Mouse (Mus musculus) neural tube, embryonic 10.5 days (tissue): ENCODE measurements around the gene Gm10639.
"Not testable (repeated sequence)": the region's sequence is repeated elsewhere in the genome, so short reads cannot be mapped to it uniquely, and the experiment has no call there.

ENCODE experiments used
- DNase-seq: peaks from one replicate; pipeline ENCODE4 v3.0.0-alpha.2; 2017; ENCODE audit warnings: low spot score; ENCODE audit errors: extremely low spot score

Gene Gm10639

DNA sequence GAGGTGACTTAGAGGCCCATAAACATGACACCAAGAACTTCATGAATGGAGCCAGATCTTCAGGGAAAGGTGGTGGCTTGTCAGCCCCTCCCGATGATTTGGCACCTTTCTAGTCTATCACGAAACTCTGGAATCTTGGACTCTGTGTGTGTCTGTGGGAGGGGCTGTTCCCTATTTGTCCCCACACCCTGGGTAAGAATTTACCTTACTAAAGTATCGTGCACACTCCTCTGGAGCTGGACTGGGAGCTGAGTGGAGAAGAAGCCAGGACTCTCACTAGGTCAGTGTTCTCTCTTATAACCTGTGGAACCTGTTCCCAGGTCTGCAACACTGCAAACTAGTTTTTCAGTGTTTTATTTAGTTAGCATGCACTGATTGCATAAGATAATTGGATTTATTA, at the start of gene Gm10639:
TSS of gene Gm10639 (plus strand) at position 201 of the 400 bp plus-strand sequence.
- not testable (repeated sequence) for DNase-seq

DNA sequence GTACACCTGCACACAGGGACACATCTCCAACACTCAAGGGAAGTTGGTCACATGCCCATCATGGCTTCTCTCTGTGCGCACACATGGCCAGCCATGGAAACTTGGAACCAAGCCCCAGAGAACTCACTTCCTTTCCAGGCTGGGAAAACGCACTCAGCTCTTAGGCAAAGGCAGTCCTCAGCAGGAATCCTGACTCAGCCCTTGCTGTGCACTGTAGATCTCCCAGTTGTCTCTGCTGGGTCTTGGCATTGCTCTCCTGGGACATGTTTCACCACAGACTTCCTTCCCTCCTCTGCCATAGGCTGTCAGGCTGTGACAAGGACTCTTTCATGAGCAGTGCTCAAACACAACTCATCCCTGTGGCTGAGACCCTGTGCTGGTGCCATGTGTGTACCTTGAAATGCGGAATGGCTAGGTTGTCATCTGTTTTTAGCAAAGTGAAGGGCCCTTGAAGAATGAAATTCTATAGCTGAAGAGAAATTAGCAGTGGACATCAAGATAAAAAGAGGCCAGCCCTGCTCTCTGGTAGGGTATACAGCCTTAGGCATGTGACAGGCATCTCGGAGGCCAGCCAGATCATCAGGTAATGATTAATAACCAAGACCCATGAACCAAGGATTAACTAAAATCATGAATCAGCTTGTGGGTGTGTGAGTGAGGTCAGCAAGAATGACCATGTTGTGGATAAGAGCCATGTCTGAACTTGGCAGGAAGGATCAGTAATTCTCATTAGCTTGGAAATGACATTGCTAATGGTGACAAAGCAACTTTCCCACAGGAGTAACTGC, 33.8 kb upstream of the Gm10639 start:
- DNase-seq = not testable (repeated sequence)

DNA sequence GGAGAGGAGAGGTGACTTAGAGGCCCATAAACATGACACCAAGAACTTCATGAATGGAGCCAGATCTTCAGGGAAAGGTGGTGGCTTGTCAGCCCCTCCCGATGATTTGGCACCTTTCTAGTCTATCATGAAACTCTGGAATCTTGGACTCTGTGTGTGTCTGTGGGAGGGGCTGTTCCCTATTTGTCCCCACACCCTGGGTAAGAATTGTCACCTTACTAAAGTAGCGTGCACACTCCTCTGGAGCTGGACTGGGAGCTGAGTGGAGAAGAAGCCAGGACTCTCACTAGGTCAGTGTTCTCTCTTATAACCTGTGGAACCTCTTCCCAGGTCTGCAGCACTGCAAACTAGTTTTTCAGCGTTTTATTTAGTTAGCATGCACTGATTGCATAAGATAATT, 32.8 kb upstream of the Gm10639 start, which contains the start of gene Gm3776:
TSS of gene Gm3776 (plus strand) at position 216 of the 400 bp plus-strand sequence.
- not testable (repeated sequence) for DNase-seq

- DNase-seq = not testable (repeated sequence)
Measured at GRCm38 (mm10) chr9:78259688-78260087, 30.0 kb upstream of the Gm10639 start.

- not testable (repeated sequence) for DNase-seq
Measured at GRCm38 (mm10) chr9:78270945-78271344, 18.8 kb upstream of the Gm10639 start.

DNA sequence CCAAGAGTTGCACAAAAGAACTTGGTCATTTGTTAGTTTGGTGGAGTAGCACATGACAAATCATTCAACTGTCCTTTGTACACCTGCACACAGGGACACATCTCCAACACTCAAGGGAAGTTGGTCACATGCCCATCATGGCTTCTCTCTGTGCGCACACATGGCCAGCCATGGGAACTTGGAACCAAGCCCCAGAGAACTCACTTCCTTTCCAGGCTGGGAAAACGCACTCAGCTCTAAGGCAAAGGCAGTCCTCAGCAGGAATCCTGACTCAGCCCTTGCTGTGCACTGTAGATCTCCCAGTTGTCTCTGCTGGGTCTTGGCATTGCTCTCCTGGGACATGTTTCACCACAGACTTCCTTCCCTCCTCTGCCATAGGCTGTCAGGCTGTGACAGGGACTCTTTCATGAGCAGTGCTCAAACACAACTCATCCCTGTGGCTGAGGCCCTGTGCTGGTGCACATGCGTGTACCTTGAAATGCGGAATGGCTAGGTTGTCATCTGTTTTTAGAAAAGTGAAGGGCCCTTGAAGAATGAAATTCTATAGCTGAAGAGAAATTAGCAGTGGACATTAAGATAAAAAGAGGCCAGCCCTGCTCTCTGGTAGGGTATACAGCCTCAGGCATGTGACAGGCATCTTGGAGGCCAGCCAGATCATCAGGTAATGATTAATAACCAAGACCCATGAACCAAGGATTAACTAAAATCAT, 7.6 kb upstream of the Gm10639 start:
- not testable (repeated sequence) for DNase-seq

- DNase-seq = not testable (repeated sequence)
Measured at GRCm38 (mm10) chr9:78289063-78289462, 660 bp upstream of the Gm10639 start.

DNA sequence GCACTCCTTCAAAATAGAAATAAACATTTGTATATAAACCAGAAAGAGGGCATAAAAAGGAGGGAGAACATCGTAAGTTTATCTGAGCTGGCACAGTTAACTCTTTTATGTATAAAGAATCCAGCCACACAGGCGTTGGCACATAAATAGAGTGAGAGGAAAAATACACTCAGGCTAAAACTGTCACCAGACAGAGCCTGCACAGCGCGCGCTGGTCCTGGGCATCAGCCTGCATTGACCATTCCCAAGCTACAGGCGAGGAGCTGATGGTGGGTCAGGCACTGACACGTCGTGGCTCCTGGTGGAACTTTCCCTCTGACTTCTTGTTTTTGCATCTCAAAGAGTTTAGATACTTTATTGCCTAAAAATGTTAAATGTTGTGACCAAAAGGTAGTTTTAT, 2.7 kb downstream of the Gm10639 start:
- not testable (repeated sequence) for DNase-seq

DNA sequence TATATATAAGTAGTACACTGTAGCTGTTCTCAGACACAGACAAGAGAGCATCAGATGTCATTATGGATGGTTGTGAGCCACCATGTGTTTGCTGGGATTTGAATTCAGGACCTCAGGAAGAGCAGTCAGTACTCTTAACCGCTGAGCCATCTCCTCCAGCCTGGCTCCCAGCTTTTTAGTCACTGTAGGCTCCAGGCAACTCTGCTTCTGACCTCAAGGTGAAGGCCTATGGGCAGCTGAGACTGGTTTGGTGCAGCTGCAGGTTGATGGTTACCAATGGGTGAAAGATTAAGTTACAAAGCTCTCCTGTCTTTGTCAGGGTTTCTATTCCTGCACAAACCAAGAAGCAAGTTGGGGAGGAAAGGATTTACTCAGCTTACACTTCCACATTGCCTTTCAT, 4.0 kb downstream of the Gm10639 start:
- DNase-seq = not testable (repeated sequence)

- not testable (repeated sequence) for DNase-seq
Measured at GRCm38 (mm10) chr9:78294781-78295180, 5.1 kb downstream of the Gm10639 start.

GRCm38 (mm10) chr9:78296089-78296488, 6.4 kb downstream of the Gm10639 start:
- peak; percentile 69 for DNase-seq

GRCm38 (mm10) chr9:78298232-78298631, 8.5 kb downstream of the Gm10639 start:
- DNase-seq = no peak

- not testable (repeated sequence) for DNase-seq
Measured at GRCm38 (mm10) chr9:78299143-78299542, 9.4 kb downstream of the Gm10639 start.

DNA sequence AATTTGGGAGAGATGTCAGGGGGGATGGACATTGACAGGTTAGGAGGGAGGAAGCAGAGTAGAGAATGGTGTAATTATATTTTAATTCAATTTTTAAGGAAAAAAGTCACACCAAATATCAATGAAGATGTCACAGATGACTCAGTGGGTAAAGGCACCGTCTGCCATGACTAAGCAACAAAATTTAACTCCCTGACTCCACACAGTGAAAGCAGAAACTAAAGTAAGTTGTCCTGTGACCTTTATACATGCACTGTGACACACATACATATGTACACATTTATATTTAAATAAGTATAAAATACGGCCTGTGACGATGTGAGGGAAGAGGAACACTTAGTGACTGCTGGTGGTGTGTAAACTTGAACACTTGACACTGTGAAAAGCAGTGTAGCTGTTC, 18.4 kb downstream of the Gm10639 start:
- DNase-seq = not testable (repeated sequence)

DNA sequence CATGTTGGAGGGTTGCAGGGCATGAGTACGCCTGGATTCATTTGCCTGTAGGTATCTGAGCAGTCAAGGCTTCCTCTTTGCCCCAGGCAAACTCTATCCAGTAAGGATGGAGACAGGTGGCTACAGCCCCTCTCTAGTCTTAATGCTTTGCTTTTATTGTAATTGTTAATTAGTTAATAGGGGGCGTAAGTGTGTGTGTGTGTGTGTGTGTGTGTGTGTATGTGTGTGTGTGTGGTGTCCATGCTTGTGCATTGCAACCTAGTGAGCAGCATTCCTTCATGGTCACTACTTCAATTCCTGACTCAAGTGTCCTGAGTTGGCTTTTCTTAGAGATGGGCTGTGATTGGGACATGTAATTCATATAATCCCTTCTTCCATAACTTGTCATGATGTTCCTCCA, 25.0 kb downstream of the Gm10639 start, which contains the start of gene Omt2a:
TSS of gene Omt2a (minus strand) at position 101 of the 400 bp plus-strand sequence.
- DNase-seq = no peak

DNA sequence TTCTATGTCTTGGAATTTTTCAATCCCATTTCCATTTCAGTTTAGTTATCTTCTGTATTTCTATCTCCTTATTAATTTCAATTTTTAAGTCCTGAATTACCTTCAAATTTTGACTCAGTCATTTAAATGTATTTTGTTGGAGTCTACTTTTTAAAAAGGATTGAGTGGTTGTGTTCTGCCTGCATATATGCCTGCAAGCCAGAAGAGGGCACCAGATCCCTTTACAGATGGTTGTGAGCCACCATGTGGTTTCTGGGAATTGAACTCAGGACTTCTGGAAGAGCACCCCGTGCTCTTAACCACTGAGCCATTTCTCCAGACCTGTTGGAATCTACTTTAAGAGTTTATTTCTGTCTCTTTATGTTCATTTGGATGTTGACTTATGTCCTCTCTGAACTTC, 29.8 kb downstream of the Gm10639 start:
- DNase-seq = no peak

- not testable (repeated sequence) for DNase-seq
Measured at GRCm38 (mm10) chr9:78327289-78327688, 37.6 kb downstream of the Gm10639 start, which contains the start of gene Omt2b. TSS of gene Omt2b (plus strand) at chr9:78327589.

- DNase-seq = not testable (repeated sequence)
Measured at GRCm38 (mm10) chr9:78337050-78337449, 47.3 kb downstream of the Gm10639 start.

DNA sequence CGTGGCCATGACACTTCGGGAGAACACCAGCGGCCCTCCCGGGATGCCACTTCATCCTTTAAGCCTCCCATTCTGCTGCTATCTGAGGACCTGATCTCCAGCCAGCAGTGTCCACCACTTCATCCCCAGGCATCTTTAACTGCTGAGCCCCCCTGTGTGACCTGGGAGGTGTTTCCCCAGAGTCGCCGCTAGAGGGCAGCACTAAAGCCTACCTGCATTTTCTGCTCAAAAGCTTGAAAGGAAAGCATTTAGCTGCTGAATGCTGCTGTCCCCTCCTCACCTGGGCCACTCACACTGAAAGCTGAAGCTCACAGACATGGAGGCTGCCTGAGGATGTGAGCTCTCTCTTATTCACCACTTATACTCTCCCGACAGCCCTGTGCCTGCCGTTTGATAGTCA, 50.6 kb downstream of the Gm10639 start:
- peak; percentile 63 for DNase-seq

GRCm38 (mm10) chr9:78342494-78342893, 52.8 kb downstream of the Gm10639 start:
- not testable (repeated sequence) for DNase-seq

DNA sequence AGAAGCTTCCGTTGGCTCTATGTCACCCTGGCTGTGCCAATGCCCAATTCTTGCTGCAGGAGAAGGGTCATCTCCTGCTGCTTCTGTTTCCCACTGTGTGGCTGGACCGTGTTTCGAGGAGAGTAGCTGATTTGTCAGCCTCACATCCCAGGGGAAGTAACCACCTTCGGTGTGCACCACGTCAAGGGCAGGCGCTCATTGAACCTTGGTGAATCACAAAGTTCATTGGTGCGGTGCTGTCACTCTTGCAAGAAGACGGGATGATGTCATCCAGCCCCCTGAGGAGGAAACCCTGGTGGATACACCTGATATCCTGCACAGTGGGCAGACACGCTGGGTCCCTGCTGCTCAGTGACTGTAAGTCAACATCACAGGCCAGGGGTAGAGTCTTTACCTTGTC, 53.3 kb downstream of the Gm10639 start:
- not testable (repeated sequence) for DNase-seq

- not testable (repeated sequence) for DNase-seq
Measured at GRCm38 (mm10) chr9:78345235-78345634, 55.5 kb downstream of the Gm10639 start.
